Mouse (Mus musculus) natural killer cell, adult 2 months (primary cell): ENCODE data around the gene Prr3.
"Not testable (repeated sequence)": the region's sequence is repeated elsewhere in the genome, so short reads cannot be mapped to it uniquely, and the experiment has no call there.

Experiments
- DNase-seq, 2 experiments: peaks; one replicate each; pipeline ENCODE4 v3.0.0; 2022; ENCODE audit warnings: low spot score in 2 of 2

Gene Prr3

DNA sequence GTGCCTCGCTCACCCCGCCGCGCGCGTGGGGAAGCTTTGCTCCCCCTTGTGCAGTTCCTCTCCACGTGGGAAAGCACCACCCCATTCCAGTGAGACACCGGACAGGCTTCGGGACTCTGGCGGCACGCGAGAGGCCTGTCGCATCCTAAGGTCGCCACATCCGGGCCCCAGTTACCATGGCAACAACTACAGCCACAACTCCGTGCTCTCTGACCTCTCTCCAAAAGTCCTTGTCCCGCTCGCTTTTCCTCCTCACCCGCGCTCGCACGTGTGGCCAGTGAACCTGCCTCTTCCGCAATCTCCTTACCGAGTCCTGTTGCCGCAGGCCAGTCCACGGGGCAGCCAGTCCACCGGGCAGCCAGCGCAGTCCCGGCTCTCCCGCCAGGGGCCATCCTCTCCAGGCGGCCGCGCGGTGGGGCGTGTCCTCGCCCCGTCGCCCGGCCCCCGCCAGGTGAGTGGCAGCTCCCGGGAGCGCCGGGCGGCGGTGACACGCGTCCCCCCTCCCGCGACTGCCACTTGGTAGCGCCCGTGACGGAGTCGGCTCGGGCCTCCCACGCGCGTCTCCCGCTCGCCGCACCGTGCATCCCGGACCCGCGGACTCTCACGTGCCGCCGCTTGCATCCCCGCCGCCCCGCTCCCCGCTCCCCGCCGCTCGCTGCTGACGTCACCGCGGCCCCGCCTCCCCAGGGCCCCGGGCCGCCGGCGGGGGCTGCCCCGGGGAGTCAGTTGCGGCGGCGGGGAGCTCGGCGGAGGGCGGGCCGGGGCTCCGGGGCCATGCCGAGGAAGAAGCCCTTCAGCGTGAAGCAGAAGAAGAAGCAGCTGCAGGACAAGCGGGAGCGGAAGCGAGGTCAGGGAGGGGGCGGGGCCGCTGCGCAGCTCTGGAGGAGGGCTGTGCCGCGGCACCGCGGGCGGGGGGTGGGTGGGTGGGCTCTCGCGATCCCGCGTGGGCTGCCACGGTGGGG is at the start of gene Prr3, which contains the start of gene Gnl1:
Gene Prr3, minus strand, starts transcription at position 836 of the 962 bp plus-strand sequence.
Gene Gnl1, plus strand, starts transcription at position 451 of the 962 bp plus-strand sequence.
- peak; percentile 91 to 93 for DNase-seq

GRCm38 (mm10) chr17:36028879-36029619 is 49.0 kb upstream of the Prr3 start:
- no peak for DNase-seq

GRCm38 (mm10) chr17:36027663-36028062 is 47.6 kb upstream of the Prr3 start:
- no peak for DNase-seq

GRCm38 (mm10) chr17:36025901-36026300 is 45.9 kb upstream of the Prr3 start:
- no peak for DNase-seq

DNA sequence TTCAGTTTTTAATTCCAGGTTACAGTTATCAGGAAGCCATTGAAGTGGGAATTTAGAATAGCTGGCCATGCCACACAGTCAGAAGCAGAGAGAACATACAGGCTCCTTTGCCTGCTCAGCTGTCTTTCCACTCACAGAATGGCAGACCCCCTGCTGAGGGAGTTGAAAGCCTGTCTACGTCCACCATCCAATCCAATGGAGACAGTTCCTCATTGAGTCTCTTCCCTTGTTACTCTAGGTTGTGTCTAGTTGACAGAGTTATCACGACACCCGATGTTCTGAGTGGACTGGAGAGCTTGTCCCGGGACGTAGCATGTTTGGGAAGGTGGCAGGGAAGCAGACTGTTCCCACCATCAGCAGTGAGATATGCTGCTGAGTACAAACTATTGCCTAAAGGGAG is 45.2 kb upstream of the Prr3 start:
- DNase-seq, result no peak

DNA sequence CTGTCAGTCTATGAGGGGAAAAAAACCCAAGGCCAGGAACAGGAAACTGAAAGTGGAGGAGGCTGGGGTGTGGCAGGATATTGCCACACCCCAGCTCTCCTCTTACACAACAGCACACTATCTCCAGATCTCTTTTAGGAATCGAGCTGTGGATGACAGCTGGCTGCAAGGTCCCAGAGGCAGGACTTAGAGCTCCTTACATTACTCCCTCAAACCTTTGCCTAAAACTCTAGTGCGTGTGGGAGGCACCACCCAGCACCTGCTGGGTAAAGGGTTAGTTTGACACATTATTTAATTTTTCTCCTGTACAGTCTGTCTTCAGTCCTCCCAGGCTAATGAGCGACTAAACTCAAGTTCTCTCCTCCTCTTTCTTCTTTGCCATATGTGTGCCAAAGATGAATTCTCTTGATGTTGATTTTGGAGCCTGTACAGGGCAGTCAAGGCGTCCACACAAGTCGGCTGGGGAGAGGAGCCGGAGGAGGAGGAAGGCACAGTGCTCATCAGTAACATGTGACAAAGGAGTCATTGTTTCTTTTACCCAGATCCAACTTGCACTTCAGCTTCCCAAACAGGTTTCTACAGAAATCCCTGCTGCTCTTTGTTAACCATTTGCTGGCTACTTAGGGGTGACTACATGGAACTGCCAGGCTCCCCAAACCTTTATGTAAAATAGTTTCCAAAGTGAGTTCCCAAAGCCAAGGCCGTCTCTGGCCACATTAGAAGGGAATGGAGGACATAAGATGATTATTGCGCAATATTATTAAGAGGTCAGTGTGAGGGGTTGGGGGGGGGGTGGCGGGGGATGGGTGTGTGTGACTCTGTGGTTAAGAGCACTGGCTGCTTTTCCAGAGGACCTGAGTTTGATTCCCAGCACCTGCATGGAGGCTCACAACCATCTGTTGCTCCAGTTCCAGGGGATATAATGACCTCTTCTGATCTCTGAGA is 43.9 kb upstream of the Prr3 start:
- peak in 1 of 2 experiments; percentile 21 for DNase-seq

DNA sequence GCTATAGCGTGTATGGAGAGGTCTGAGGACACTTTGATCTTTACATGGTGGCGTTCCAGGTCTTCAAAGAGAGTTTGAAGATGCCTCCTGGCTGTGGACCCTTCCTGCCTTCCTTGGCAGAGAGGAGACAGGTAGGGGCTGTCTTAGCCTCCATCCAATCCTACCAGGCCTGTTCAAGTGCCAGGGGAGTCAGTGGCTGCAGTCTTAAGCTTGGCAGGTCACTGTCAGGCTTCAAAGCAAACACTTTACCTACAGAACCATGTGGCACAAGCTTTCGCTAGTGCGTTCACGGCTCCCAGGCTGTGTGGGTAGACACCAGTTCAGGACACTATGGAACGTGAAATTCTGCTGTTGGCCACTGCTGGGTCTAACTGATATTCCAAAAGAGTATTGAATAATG is 42.9 kb upstream of the Prr3 start:
- no peak for DNase-seq

- no peak for DNase-seq
These were observed 42.1 kb upstream of the Prr3 start for GRCm38 (mm10) chr17:36022098-36022497.

DNA sequence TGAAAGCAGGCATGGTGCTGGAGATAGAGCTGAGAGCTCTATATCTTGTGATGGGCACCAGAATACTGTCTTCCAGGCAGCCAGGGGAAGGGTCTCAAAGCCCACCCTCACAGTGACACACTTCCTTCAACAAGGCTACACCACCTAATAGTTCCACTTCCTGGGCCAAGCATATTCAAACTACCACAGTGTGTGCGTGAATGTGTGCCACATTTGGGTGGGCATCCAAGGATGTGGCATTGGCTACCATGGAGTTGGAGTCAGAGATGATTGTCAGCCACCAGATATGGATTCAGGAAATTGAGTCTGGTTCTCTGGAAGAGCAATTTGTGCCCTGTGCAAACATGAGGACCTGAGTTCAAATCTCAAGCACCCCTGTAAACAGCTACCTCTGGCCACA is 41.3 kb upstream of the Prr3 start:
- no peak for DNase-seq

DNA sequence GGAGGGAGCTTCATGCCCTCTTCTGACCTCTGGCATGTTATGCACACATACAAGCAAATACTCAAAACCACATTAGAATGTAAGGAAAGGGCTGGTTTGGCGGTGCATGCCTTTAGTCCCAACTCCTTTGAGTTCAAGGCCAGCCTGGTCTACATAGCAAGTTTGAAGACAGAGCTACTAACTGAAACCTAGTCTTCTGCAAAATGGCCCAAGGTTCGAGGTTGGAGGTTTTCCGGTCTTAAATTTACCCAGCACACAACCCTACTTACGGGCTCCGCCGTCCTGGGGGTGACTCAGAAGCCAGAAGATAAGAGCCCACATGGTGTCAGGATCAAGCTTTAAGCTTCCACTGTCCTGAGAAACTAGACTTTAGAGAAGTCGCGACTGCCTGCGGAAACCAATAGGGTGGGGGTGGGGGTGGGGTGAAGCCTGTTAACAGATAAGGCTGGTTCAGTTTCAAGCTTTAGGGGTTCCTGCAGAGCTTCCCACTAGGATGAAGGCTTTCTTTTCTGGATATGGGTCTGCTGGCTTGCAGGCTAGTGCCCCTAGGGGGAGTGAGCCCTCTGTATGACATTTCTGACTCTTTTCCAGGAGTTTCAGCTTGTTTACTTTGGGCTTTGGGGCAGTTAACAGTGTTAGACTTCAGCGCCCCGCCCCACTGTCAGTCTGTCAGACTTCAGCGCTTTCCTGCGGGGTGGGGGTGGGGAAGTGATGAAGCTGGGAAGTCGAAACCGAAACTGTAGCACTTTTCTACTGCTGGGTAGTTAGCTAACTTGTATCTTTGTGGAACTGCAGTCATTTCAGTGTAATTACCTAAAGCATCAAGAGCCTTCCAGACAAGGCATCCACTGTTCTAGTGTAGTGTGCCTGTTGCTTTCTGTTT is 40.4 kb upstream of the Prr3 start, which contains the start of gene H2-T24:
Gene H2-T24, minus strand, starts transcription at position 370 of the 883 bp plus-strand sequence.
- peak; percentile 80 to 86 for DNase-seq

DNA sequence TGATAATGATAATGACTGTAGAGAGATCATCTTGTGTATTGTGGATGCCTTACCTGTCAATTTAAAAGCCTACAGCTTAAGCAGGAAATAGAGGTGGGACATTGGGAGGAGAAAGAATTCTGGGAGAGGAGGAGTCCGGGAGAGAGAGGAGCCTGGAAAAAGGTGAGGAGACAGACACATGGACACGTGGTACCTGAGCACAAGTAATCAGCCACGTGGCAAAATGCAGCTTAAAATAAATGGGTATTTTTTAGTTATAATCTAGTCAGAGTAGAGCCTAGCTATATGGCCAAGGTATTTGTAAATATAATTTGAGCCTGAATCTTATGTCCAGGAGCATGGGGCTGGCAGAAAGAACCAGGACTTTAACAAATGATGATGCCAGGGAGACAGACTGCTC is 39.5 kb upstream of the Prr3 start:
- DNase-seq, result no peak

DNA sequence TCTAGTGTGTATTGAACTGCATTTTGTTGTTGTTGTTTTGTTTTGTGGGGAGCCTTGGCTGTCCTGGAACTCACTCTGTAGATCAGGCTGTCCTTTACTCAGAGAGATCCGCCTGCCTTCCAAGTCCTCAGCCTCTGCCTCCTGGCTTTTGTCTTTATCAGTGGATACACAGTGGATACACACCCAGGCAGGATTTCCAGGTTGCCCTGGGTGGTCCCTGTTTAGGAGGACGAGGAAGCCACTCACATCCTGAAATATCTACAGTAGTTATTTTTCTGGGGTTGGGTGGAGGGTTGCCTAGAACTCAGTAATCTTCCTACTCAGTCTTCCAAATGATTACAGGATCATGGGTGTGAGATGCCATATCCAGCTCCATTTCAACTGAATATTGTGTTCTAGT is 38.9 kb upstream of the Prr3 start:
- no peak for DNase-seq

- DNase-seq, result no peak
These were observed 37.0 kb upstream of the Prr3 start for GRCm38 (mm10) chr17:36017046-36017445.

DNA sequence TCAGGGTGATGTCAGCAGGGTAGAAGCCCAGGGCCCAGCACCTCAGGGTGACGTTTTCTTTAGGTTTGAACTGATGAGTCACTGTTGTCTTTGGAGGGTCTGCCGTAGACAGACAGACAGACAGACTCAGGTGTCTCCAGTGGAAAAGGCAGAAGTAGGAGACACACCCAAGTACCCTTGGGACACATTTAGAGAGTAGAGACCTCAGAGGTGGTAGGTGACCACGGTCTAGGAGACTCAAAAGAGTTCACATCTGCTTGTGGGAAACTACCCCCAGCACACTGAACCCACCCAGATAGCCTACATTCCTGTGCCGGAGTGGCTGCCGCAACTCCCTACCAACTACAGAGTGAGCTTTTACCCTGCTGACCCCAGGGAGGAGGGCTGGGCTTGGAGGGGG is 34.9 kb upstream of the Prr3 start:
- no peak for DNase-seq

DNA sequence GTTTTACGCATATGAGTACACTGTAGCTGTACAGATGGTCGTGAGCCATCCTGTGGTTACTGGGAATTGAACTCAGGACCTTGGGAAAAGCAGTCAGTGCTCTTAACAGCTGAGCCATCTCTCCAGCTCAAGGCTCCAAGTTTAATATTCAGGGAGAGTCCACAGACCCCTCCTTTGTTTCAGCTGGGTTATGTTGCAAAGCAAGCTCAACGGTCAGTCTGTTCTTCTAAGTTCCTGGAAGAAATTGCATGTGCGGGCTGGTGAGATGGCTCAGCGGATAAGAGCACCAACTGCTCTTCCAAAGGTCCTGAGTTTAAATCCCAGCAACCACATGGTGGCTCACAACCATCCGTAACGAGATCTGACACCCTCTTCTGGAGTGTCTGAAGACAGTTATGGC is 24.4 kb upstream of the Prr3 start:
- DNase-seq, result not testable (repeated sequence)

- no peak for DNase-seq
These were observed 23.3 kb upstream of the Prr3 start for GRCm38 (mm10) chr17:36003331-36003730.

- DNase-seq, result peak; percentile 35 to 44
These were observed 21.9 kb upstream of the Prr3 start for GRCm38 (mm10) chr17:36001966-36002365.

- DNase-seq, result peak; percentile 57 to 72
These were observed 21.3 kb upstream of the Prr3 start for GRCm38 (mm10) chr17:36001121-36001897.

GRCm38 (mm10) chr17:36000349-36000748 is 20.3 kb upstream of the Prr3 start:
- peak in 1 of 2 experiments; percentile 26 for DNase-seq

DNA sequence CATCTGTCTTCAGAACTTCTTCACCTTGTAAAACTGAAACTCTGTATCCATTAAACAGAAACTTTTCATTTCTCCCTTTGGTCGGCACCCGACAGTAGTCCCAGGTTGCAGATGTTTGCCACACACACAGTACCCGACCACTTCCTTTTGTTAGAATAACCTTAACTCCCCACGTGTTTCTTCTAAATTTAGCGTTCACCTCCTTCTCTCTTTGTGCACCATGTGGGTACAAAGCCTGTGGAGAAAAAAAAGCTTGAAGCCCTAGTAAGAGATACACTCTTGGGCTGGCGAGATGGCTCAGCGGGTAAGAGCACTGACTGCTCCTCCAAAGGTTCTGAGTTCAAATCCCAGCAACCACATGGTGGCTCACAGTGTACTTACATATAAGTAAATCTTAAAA is 19.3 kb upstream of the Prr3 start:
- DNase-seq, result peak; percentile 72 to 78
